Mouse (Mus musculus) lung, embryonic 14.5 days (tissue): ENCODE measurements at regions not wholly inside any gene's neighbourhood (a gene's known extent, or its start where the extent isn't known, plus 50 kb on each side); places are given as distances from the start of the nearest gene placed in this dataset.

ENCODE experiments used
- ATAC-seq: fragments of 200-750 bp; cut with Nextera tagmentation; 2 replicates; pipeline ENCODE4 v1.8.0; 2017; ENCODE audit warnings: mild to moderate bottlenecking, moderate TSS enrichment, moderate library complexity; ENCODE audit not compliant: insufficient read depth
- DNase-seq: peaks from one replicate; pipeline ENCODE4 v3.0.0-alpha.2; 2015
- H3K27ac ChIP-seq: fragments of 300-500 bp; sonication (generic); 2 replicates; pipeline ENCODE4 v1.5.1; 2014; ENCODE audit warnings: low read depth, mild to moderate bottlenecking, moderate library complexity
- H3K27me3 ChIP-seq: fragments of 300-500 bp; sonication (generic); 2 replicates; pipeline ENCODE4 v1.6.1; 2014; ENCODE audit warnings: low read length, control low read depth; ENCODE audit not compliant: insufficient read depth
- H3K36me3 ChIP-seq: fragments of 300-500 bp; sonication (generic); 2 replicates; pipeline ENCODE4 v1.6.1; 2014; ENCODE audit warnings: control low read depth; ENCODE audit not compliant: insufficient read depth
- H3K4me1 ChIP-seq: fragments of 300-500 bp; sonication (generic); 2 replicates; pipeline ENCODE4 v1.6.1; 2014; ENCODE audit warnings: antibody characterized with exemption, control low read depth; ENCODE audit not compliant: insufficient read depth
- H3K4me2 ChIP-seq: fragments of 300-500 bp; sonication (generic); 2 replicates; pipeline ENCODE4 v1.6.1; 2014; ENCODE audit warnings: mild to moderate bottlenecking
- H3K4me3 ChIP-seq: fragments of 300-500 bp; sonication (generic); 2 replicates; pipeline ENCODE4 v1.5.1; 2014; ENCODE audit warnings: low read depth, low read length
- H3K9ac ChIP-seq: fragments of 300-500 bp; sonication (generic); 2 replicates; pipeline ENCODE4 v1.6.1; 2014
- H3K9me3 ChIP-seq: fragments of 300-500 bp; sonication (generic); 2 replicates; pipeline ENCODE4 v1.6.1; 2016; ENCODE audit warnings: low read depth, low read length, control low read depth
- CTCF ChIP-seq: IDR thresholded peaks from 2 replicates; pipeline ENCODE4 v1.5.1; 2016; ENCODE audit warnings: antibody characterized with exemption, low read depth
- WGBS: fragments of 180-500 bp; shearing (Covaris S2); extraction: QIAGEN DNeasy Blood & Tissue Kit; methylation state at CpG from one replicate; pipeline ENCODE4 v1.1.7; 2014; 5-methylcytosine and 5-hydroxymethylcytosine counted together

GRCm38 (mm10) chr9:92907102-92907501, 365.1 kb downstream of the Plod2 start:
- H3K9ac ChIP-seq: no peak overlapping the region
- no peak overlapping the region for H3K4me3 ChIP-seq
- no peaks in the 10 kb centered on the region for H3K4me1 ChIP-seq
- DNase-seq (no peak), ATAC-seq (no peak)
- no peaks in the 10 kb centered on the region for H3K27me3 ChIP-seq
- H3K36me3 ChIP-seq: no peaks in the 10 kb centered on the region
- no peak for TF ChIP-seq CTCF
- no peaks in the 10 kb centered on the region for H3K9me3 ChIP-seq
- no peak overlapping the region for H3K4me2 ChIP-seq
- H3K27ac ChIP-seq: no peak overlapping the region

GRCm38 (mm10) chr9:92919396-92919795, 377.4 kb downstream of the Plod2 start:
- Histone ChIP-seq H3K36me3 (no peaks in the 10 kb centered on the region), H3K4me2 (no peak overlapping the region), H3K27me3 (no peaks in the 10 kb centered on the region), H3K27ac (no peak overlapping the region), H3K4me3 (no peak overlapping the region), H3K9me3 (no peaks in the 10 kb centered on the region), H3K9ac (no peak overlapping the region), H3K4me1 (no peaks in the 10 kb centered on the region)
- DNase-seq (no peak), ATAC-seq (no peak)
- TF ChIP-seq CTCF: no peak
- 74% methylated on average over 1 of the region's 1 CpGs for WGBS

GRCm38 (mm10) chr9:92930231-92930966, 388.4 kb downstream of the Plod2 start:
- H3K4me1 ChIP-seq: no peaks in the 10 kb centered on the region
- no peaks in the 10 kb centered on the region for H3K27me3 ChIP-seq
- H3K9me3 ChIP-seq: peaks cover under 1% of the 10 kb centered on the region; the same call in 1 of the 2 replicates
- DNase-seq (no peak), ATAC-seq (no peak)
- no peaks in the 10 kb centered on the region for H3K36me3 ChIP-seq
- H3K9ac ChIP-seq: no peak overlapping the region
- TF ChIP-seq CTCF: no peak
- no peak overlapping the region for H3K4me3 ChIP-seq
- WGBS: 61% methylated on average over 6 of the region's 6 CpGs
- H3K4me2 ChIP-seq: no peak overlapping the region
- no peak overlapping the region for H3K27ac ChIP-seq

GRCm38 (mm10) chr9:92937802-92938201, 395.8 kb downstream of the Plod2 start:
- Histone ChIP-seq H3K4me3 (no peak overlapping the region), H3K9ac (no peak overlapping the region), H3K4me1 (no peaks in the 10 kb centered on the region), H3K27ac (no peak overlapping the region), H3K27me3 (no peaks in the 10 kb centered on the region), H3K4me2 (no peak overlapping the region), H3K36me3 (no peaks in the 10 kb centered on the region), H3K9me3 (peaks cover 3% of the 10 kb centered on the region; the same call in 1 of the 2 replicates)
- DNase-seq (no peak), ATAC-seq (no peak)
- TF ChIP-seq CTCF: no peak
- WGBS: 70% methylated on average over 1 of the region's 1 CpGs

- ATAC-seq: no peak
- DNase-seq: no peak
- H3K27ac ChIP-seq: no peak overlapping the region
These were observed 408.1 kb downstream of the Plod2 start for GRCm38 (mm10) chr9:92950092-92950491.

GRCm38 (mm10) chr9:92963275-92963674, 421.3 kb downstream of the Plod2 start:
- no peak for TF ChIP-seq CTCF
- no peak overlapping the region for H3K4me3 ChIP-seq
- no peak overlapping the region for H3K4me2 ChIP-seq
- no peak for ATAC-seq
- WGBS: 83% methylated on average over 1 of the region's 1 CpGs
- DNase-seq: no peak
- H3K27me3 ChIP-seq: no peaks in the 10 kb centered on the region
- no peaks in the 10 kb centered on the region for H3K4me1 ChIP-seq
- no peaks in the 10 kb centered on the region for H3K36me3 ChIP-seq
- no peak overlapping the region for H3K27ac ChIP-seq
- H3K9ac ChIP-seq: no peak overlapping the region
- H3K9me3 ChIP-seq: no peaks in the 10 kb centered on the region

More at GRCm38 (mm10) chr9:92950092-92950491, 408.1 kb downstream of the Plod2 start:
- Histone ChIP-seq H3K27me3 (no peaks in the 10 kb centered on the region), H3K9me3 (no peaks in the 10 kb centered on the region), H3K4me2 (no peak overlapping the region), H3K4me1 (no peaks in the 10 kb centered on the region), H3K9ac (no peak overlapping the region), H3K36me3 (no peaks in the 10 kb centered on the region), H3K4me3 (no peak overlapping the region)
- peak; percentile 13; the same call in 1 of the 2 replicates for TF ChIP-seq CTCF

GRCm38 (mm10) chr9:92991759-92992158, 449.7 kb downstream of the Plod2 start:
- WGBS: 60% methylated on average over 6 of the region's 6 CpGs
- Histone ChIP-seq H3K36me3 (no peaks in the 10 kb centered on the region), H3K9ac (no peak overlapping the region), H3K27ac (no peak overlapping the region), H3K9me3 (no peaks in the 10 kb centered on the region), H3K4me3 (no peak overlapping the region), H3K27me3 (no peaks in the 10 kb centered on the region), H3K4me1 (no peaks in the 10 kb centered on the region), H3K4me2 (no peak overlapping the region)
- ATAC-seq: no peak
- DNase-seq: no peak
- no peak for TF ChIP-seq CTCF
